Mouse (Mus musculus) liver, embryonic 14.5 days (tissue): Measurements from ENCODE around the gene Osbpl3.

Source experiments
- CTCF ChIP-seq: IDR thresholded peaks from 2 replicates; pipeline ENCODE4 v1.5.1; 2016; ENCODE audit warnings: antibody characterized with exemption, low read depth, control low read depth
- EP300 ChIP-seq: IDR thresholded peaks from 2 replicates; pipeline ENCODE4 v1.6.1; 2016; ENCODE audit warnings: antibody characterized with exemption, low read depth

GRCm38 (mm10) chr6:50366724-50367123 is 89.3 kb downstream of the Osbpl3 start:
- TF ChIP-seq CTCF (no peak), EP300 (no peak)
